Mouse (Mus musculus) lung, postnatal 0 days (tissue): ENCODE measurements around the gene Gm27179.
"Not testable (repeated sequence)": the region's sequence is repeated elsewhere in the genome, so short reads cannot be mapped to it uniquely, and the experiment has no call there.

ENCODE experiments used
- CTCF ChIP-seq: IDR thresholded peaks from 2 replicates; pipeline ENCODE4 v1.5.1; 2016; ENCODE audit warnings: antibody characterized with exemption, mild to moderate bottlenecking
- EP300 ChIP-seq: IDR thresholded peaks from 2 replicates; pipeline ENCODE4 v1.6.1; 2016; ENCODE audit warnings: antibody characterized with exemption, mild to moderate bottlenecking, control low read depth

DNA sequence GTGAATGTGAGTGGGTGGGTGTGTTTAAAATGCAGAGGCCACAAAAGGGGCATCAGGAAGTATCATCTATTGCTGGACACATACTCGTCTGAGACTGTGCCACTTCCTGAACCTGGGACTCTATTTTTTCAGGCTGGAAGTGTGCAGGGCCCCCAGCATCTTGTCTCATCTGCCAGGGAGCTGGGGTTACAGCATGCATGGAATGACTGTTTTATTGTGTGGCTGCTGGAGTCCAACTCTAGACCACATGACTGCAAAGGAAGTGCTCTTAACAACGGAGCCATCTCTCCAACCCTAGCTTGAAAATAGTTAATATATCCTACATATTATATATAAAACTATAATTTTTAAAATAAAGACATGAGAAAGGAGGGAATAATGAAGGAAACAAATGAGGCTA lies 39.0 kb downstream of the Gm27179 start:
- not testable (repeated sequence) for TF ChIP-seq CTCF, EP300
